Mouse (Mus musculus): Measurements from ENCODE around the gene Pnkp.

DNA sequence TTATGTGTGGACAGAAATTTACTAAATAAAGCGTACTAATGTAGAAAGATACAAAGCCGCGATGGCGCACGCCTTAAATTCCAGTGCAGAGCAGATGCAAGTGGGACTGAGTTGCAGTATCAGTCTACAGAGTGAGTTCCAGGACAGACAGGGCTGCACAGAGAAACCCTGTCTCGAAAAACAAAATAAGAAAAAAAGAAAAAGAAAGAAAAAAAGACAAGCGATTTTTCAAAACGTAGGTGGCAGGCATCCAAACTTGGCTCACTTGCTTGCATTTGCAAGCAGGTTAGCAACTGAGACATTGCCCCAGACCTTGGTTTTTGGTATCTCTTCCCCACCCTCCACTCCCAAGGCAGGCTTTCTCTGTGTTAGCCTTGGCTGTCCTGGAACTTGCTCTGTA, 36.3 kb downstream of the Pnkp start:
- TF ChIP-seq CTCF (IDR thresholded peaks at IDR 0.05; ENCODE audit: low read depth): no peak
- no peak for TF ChIP-seq EP300 (IDR thresholded peaks at IDR 0.05; ENCODE audit: low read depth)

All from liver, embryonic 14.5 days (tissue).